Mouse (Mus musculus) ES-Bruce4 (cell line): Measurements from ENCODE around the gene Dgcr8.

ENCODE experiments used
- CTCF ChIP-seq: IDR thresholded peaks from one replicate; pipeline ENCODE4 v1.8.1; 2011; ENCODE audit warnings: low read depth, low read length
- POLR2A ChIP-seq: IDR thresholded peaks from one replicate; pipeline ENCODE4 v1.8.1; 2011; ENCODE audit warnings: low read length; ENCODE audit not compliant: insufficient read depth

- TF ChIP-seq POLR2A (no peak), CTCF (no peak)
Observed at GRCm38 (mm10) chr16:18252736-18253135, 36.3 kb downstream of the Dgcr8 start.
